Mouse (Mus musculus) heart, postnatal 36 days (tissue): ENCODE data around the gene Rbm47. TPM values are rescaled to one million over a fixed set of nuclear protein-coding genes. Genes with fewer than 3 reads are reported as not detected.
A peak's percentile ranks its signal among the peaks of the same experiment; 100 is the strongest.
"Not testable (repeated sequence)": the region's sequence is repeated elsewhere in the genome, so short reads cannot be mapped to it uniquely, and the experiment has no call there.

Source experiments
- DNase-seq, 2 experiments: peaks; one replicate each; pipeline ENCODE4 v3.0.0; 2021 to 2022
- intact Hi-C: fragments of 180-260 bp; cut with DNase I; formaldehyde crosslinking; loops from one replicate; pipeline ENCODE4 v1.15.1; 2025
- total RNA-seq, 2 experiments: library from RNA; stranded (reverse); gene quantifications; 2 replicates each; pipeline ENCODE4 v1.2.3; 2021

Rbm47 gene
- 1 to 10 TPM; 1.6 to 1.7 TPM for total RNA-seq

DNA sequence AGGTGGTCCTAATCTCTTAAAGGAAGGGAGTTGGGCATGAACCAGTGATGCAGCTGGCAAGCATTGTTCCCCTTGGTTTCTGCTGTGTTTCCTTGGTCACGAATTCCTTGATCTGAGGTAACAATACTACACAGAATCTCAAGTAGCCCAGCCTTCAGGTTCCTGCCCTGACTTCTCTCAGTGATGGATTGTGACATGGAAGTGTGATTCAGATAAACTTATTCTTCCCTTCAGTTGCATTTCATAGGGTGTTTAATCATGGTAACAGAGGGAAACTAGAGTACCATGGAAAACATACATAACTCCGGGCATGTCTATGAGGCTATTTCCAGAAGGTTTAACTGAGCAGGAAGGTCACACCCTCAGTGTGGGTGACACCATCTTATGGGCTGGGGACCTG lies at the start of gene Rbm47:
Rbm47 (minus strand) TSS at position 101 of the 400 bp plus-strand sequence.
- DNase-seq, result no peak
- intact Hi-C loops, result no loop called here

DNA sequence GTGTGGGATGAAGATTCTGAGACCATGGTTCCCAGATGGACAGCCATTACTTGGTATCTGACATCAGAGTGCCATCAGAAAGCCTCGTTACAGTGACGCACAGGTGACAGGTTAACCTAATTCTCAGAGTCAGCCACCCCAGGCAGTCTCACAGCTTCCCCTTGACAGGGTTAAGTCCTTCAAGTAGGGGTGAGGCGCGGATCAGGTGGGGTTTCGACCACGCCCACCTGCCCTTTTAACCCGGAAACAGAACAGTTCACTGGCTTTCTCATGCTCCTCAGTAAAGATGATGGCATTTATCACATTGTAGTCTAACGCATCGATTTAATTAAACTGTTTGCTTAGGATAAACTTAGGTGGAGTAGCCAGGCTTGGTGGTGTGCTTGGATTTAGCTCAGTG lies 47.7 kb upstream of the Rbm47 start:
- intact Hi-C loops, result no loop called here

DNA sequence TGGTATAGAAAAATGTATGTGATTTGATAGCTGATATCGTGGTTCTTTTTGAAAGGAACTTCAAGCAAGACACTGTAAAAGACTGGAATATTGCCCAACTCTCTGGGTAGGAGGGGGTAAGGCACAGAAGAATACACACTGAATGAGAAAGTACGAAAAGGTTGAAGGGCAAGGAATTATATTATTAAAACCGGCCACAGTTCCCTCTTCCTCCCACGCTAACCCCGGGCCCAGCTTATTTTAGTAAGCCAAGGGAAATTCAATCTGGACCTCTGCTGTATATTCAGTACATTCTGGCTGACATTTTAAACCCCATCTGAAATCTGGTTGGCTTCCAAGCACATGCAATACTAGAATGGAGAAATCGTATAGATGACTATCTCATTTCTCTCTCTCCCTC lies 46.8 kb upstream of the Rbm47 start:
- intact Hi-C loops, result no loop called here
- no peak for DNase-seq

More for the DNA sequence above, 47.7 kb upstream of the Rbm47 start:
- no peak for DNase-seq

DNA sequence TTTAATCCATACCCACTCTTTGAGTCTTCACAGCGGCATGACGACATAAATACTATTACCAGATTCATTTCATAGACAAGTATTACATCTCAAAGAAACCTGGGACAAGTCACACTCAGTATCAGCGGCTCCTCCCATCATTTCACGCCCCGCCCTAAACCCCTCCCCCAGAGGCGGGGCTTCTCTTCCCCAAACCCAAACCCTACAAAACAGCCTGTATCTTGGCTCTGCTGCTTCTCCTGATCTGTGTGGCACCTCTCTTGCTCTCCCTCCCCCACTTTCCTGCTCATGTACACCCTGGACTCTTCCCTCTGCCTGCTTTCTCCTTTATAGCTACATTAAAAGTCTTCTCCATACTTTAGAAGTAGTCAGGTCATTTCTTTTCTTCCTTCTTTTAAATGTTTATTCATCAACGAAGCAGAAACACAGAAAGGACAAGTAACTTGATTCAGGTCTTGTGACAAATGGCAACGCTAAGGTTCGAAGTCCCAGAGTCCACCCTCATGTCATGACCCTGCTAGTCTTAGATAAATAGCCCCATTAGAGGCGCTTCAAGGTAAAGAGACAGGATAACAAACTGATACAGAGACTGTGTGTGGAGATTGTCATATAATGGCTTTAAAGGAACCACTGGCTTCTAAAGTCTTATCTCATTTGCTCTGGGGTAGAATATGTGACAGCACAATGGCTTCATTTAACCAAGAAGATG lies 42.8 kb upstream of the Rbm47 start:
- intact Hi-C loops, result no loop called here
- DNase-seq, result no peak

DNA sequence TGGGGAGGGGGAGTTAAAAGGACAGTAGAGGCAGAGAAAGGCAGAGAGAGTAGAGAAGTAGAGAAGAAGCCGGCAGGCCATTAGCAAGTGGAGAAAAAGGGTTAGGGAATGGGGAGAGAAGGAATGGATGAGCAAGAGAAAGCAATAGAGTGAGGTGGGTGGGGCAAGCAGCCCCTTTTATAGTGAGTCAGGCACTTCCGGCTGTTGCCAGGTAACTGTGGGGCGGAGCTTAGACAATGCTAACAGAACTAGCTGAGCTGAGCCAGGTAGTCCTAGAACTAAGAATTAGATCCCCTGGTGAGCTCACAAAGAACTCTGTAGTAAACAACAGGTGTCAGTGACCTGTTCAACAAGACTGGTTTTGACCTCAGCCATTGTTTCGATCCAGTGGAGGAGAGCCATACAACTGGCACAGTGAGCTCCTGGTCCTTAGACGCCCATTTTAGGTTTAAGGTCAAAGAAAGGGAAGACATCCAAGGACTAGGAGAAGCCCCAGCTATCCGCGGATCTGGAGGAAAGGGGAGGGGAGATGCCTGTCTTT lies 41.5 kb upstream of the Rbm47 start:
- DNase-seq, result no peak
- intact Hi-C loops, result no loop called here

DNA sequence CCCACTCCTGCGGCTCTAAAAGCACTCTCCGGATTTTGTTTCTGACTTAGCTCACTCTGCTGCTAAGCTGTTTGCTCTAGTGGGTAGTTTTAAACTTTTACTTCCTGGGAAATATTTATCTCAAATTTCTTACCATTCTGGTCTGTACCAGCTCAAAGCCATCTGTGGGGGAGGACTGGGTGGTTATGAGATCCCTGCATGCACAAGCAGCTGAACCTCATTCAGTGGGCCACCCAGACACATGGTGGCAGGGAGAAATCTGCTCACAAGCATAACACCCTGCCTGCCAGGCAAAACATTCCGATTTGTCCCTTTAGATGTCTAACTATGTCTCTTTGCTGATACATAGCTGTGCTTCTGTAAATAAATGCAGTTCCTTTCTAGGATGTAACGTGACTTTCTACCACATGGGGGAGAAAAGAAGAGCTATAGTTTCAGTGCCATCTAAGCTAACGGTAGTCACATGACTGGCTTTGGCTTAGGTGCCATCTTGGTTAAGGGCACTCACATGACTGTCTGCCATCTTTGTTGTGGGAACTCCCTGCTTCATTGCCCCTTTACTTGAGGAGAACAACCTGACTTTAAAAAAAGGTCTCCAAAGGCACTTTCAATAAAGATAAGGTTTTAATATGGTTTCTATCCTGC lies 36.7 kb upstream of the Rbm47 start:
- no peak for DNase-seq
- intact Hi-C loops, result no loop called here

DNA sequence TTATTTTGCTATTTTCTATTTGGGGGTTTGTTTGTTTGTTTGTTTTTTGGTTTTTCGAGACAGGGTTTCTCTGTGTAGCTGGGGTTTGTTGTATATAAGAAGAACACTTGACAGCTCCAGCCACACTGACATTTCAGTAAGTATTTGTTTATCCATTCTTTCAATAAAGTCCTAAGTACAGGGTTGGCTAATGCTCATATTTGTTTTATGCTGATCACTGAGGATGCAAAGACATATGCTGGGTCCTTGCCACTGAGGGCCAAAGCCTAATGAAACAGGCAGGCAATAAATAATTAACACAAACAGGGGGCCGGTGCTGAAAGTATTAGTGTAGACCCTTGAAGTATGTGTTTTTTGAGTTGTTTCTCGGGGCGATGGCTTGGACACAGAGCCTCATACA lies 32.0 kb upstream of the Rbm47 start:
- no peak for DNase-seq
- intact Hi-C loops, result no loop called here

DNA sequence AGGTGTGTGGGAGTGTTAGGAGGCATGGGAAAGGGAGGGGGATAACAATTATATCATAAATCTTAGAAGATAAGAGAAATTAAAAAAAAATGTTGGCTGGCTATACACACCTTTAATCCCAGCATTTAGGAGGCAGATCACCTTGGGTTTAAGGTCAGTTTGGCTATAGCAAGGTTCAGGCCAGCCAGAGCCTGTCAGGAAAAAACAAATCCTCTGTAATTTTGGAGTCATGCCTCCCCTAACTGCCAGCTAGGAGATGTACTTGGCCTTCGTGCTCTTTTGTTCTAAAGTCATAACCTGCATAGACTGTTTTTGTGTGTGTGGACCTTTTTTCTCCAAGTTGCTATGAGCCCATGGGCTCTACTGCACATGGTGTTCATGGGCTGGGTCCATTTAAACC lies 30.5 kb upstream of the Rbm47 start:
- intact Hi-C loops, result no loop called here
- DNase-seq, result no peak

DNA sequence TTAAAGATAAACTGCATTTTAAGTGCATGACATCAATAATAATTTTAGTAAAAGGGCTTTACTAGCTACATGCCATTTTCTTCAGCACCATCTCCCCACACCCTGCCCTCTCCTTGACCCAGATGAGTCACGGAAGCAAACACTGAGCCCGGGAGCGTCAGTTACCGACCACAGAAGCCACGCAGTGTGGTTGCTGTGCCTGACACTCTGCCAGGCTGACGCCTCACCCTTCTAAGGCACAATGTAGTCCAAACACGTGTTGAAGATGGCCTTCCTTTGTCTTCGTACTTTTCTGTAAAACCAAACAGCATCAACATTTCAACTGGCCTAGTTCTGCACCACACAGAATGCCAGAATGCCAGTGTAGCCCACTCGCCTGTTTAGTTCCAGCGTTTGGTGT lies 27.1 kb upstream of the Rbm47 start:
- intact Hi-C loops, result no loop called here
- DNase-seq, result peak in 1 of 2 experiments; percentile 6

DNA sequence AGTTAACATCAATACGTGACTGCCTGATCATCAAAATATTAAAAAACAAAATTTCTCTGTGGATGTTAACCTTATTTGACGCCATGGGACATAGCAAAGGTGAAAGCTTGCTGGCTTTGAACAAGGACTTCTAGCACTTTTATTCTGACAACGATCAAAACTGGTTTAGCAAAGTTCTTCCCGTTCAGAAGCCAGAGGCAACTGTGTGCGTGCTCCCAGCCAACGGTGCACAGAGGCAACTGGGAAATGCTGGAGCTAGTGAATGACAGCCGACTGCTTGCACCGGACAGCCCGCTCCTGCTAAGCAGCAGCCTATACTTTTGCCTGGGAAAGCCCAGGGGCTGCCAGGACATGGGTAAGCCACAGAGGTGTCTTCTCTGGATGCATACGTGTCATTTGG lies 22.4 kb upstream of the Rbm47 start:
- intact Hi-C loops, result no loop called here
- no peak for DNase-seq

DNA sequence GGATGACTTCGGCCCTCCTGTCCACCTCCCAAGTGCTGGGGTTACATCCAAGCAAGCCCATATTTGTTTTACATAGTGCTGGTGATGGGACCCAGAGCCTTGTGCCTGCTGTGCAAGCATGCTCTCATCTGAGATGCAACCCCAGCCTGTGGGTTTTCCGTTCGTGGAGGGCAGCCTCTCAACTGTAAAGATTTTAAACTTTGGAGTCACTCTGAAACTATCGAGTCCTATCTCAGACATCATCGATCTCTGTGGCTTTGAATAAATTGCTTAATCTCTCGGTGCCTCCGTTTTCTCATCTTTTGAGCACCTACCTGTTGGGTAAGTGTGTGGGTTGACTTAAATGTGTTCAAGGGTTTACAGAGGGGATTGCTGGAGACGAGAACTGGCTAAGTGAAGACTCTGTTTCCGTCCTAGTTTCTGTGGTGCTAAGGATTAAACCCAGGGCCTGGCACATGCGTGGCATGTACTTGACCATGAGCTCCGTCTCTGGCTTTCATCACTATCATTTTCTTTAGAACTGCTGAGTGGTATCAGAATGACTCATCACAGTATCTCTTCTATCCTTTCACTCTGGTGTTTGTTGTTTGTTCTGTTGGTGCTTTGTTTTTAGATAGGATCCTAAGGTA lies 20.4 kb upstream of the Rbm47 start:
- no peak for DNase-seq
- intact Hi-C loops, result no loop called here

DNA sequence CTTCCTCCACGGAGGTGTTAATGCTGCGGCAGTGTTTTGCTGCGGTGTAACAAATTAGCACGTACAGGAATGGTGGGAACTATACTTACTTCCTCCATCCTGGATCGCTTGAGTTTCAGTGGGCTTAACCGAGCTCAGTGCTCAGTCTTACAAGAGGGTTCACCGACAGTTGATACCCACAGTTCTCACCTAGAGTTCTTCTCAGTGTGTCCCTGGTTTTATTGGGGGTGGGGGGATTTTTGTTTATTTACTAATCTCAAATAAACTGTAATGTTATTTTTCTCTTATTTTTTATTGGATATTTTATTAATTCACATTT lies 18.2 kb upstream of the Rbm47 start:
- intact Hi-C loops, result no loop called here

DNA sequence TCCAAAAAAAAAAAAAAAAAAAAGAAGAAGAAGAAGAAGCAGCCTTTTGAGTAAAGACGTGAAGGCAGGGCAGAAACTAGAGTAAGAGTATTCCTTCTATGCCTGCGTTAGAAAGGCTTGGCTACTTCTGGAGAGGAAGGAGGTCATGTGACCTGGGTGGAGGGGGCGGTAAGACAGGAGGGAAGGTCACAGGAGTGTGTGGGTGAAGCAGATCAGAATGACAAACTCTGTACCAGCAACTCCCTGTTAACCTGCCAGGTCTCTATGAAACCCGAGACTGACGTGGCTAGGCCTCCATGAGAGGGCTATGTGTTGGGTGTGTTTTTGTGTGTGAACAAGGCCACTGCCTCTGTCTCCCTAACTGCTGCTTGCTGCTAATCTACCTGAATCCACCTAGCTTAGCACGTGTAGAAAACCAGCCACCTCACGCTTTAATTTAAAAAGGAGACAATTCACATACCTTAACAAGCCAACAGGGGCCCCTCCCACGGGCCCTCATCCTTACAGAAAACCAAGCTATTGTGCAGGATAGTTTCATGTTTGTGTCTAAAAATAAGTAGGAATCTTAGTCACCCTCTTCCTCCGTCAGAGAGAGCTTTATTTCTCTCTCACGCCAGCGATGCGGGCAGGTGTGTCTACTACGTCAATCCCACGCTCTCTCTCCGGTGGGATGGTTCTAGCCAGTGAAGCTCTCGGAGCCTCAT lies 17.7 kb upstream of the Rbm47 start:
- intact Hi-C loops, result no loop called here
- no peak for DNase-seq

More for the DNA sequence above, 18.2 kb upstream of the Rbm47 start:
- no peak for DNase-seq

DNA sequence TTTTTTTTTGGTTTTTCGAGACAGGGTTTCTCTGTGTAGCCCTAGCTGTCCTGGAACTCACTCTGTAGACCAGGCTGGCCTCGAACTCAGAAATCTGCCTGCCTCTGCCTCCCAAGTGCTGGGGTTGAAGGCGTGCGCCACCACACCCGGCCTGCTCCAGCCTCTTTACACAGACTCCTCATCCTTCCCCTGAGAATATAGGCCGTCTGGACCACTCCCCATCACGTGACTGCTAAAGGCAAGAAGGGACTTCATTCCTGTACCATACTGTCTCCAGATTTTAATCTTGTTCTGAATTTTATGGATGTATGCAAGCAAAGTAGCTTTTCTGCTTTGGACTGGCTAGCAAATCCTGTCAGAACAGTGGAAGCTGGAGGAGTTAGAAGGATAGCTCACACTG lies 15.7 kb upstream of the Rbm47 start:
- intact Hi-C loops, DNase-seq: not testable (repeated sequence)

DNA sequence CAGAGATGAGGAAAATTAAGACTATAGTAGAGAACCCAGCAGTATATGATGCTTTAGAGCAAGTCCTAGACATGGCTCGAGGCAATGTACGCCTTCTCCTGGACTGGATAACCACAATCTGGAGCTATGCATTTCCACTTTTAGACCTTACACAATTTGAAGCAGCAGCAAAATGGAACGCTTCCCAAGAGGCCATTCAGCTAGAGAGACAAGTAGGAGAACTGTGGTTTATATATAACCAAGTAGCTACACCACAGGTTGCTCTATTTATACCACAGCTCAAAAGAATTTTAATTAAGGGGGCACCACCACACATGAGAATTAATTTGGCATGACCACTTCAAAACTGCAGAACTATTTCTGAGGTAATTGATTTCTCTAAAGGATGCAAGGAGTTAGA lies 9.2 kb upstream of the Rbm47 start:
- no peak for DNase-seq

DNA sequence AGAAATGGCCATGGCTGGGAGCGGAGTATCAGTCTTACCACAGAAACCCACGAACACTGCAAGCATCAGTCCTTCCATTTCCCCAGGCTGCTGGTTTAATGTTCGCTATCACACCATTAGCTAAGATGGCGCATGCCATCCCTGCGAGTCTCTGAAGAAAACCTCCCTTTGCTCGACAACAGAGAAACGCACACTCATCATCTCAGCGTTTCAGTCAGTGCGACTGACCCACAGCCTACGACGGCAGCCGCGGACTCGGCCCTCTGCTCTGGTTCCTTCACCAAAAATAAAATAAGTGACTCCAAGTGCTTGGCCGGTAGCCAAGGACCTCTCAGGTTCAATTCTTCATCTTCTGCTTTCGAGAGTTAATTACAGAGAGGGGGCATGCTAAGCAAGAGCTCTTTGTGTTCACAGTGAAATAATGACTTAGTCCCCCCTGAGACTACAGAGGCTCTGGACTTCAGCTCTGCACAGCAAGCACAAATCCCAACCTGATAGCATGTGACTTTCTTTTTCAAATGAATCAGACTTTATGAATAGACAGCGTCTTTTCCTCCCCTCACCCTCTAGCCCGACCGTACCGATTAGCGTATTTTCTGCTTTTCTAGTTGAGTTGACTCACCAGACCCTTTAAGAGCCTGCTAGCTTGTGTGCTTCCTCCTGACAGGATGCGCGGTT lies 1.4 kb upstream of the Rbm47 start:
- intact Hi-C loops, result no loop called here
- DNase-seq, result no peak

More for the DNA sequence above, 9.2 kb upstream of the Rbm47 start:
- intact Hi-C loops, result no loop called here

DNA sequence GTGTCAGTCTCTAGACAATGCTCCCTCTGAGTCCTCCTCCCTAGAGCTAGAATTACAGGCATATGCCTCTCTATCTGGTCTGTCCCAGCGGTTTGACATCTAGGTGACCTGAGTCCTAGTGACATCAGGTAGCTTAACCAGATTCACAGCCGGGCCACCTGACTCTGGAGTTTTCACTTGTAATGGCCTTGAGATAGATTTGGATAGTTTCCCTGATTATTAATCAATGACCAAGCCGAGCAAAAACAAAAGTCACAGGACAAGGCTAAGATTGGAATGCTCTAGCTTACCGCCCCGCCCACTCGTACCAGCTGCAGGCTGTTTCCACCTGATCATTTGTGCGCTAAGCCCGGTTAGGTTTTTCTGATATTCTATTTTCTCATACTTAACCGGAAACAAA lies 2.3 kb downstream of the Rbm47 start:
- intact Hi-C loops, result no loop called here
- DNase-seq, result no peak

DNA sequence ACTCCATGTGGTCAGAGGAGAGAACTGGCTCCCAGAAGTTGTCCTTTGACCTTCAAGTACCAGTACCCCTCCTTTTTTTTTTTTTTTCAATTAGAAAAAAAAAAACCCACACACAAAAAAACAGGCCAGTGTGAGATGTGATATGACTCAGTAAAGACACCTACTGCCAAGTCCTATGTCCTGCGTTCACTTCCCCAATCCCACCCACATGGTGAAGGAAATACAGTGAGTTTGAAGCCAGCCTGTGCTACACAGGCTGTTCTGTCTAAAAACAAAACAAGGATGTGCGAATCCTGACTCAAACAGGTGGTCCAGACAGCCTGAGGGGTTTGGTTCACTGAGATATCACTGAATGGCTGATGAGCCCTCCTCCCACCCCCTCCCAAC lies 3.8 kb downstream of the Rbm47 start:
- no peak for DNase-seq
- intact Hi-C loops, result no loop called here

DNA sequence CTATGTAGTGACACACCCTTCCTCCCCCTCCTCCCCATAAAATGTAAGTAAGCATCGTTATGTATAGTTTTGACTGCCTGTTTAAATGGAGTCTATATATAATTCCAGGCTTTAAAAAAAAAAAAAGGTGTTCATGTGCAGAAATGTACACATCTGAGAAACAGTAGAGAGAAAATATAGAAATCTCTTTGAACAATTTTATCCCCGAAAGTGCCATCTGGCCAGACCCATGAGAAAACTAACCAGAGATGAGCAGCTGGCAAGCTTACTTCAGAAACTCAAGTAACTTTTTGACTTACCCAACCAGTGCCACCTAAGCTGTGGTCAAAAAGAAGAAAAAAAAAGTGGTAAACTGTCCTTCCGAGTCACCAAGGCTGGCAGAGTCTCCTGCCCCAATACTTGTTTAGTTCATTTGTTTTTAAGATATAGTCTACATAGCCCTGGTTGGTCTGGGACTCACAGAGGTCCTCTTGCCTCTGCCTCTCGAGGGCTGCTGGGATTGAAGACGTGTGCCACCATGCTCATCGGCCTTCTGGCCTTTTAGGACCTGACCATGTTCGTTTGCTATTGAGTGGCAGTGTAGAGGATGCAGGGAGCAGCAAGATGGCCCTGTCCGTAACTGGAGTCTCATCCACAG lies 4.3 kb downstream of the Rbm47 start:
- intact Hi-C loops, result no loop called here
- no peak for DNase-seq

DNA sequence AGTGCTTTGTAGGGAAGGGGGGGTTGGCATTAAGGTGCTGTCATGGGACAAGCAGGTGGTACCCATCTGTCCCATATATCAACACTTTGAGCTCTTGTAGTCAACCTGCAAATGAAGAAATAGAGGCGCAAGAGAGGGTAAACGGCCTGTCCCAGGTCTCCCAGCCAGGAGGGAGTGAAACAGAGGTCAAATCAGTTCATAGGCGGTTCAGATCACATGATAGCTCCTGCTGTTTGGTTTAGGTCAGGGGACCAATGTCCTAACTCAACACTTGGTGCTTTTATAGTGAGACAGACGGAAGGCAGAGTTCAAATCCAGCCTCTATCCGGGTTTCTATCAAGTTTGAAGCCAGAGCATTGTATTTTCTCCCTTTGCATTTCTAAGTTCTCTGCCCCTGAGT lies 6.0 kb downstream of the Rbm47 start:
- intact Hi-C loops, result no loop called here
- no peak for DNase-seq
